Mouse (Mus musculus) liver, postnatal 0 days (tissue): Measurements from ENCODE around the gene Vipr2. TPM values are rescaled to one million over a fixed set of nuclear protein-coding genes. Genes with fewer than 3 reads are reported as not detected.
A peak's percentile ranks its signal among the peaks of the same experiment; 100 is the strongest.

Source experiments
- ATAC-seq: fragments of 200-750 bp; cut with Nextera tagmentation; 2 replicates; pipeline ENCODE4 v1.8.0; 2017; ENCODE audit warnings: mild to moderate bottlenecking, moderate library complexity
- DNase-seq: peaks from one replicate; pipeline ENCODE4 v3.0.0-alpha.2; 2016
- H3K27ac ChIP-seq: fragments of 300-500 bp; sonication (generic); 2 replicates; pipeline ENCODE4 v1.5.1; 2014; ENCODE audit warnings: antibody characterized with exemption, moderate library complexity, mild to moderate bottlenecking, low read depth
- H3K27me3 ChIP-seq: fragments of 300-500 bp; sonication (generic); 2 replicates; pipeline ENCODE4 v1.6.1; 2014; ENCODE audit warnings: low read length, control low read depth, mixed read lengths; ENCODE audit not compliant: insufficient read depth
- H3K36me3 ChIP-seq: fragments of 300-500 bp; sonication (generic); replicated peaks from 2 replicates; pipeline ENCODE4 v1.6.1; 2014; ENCODE audit warnings: mild to moderate bottlenecking, control low read depth, low read length, moderate library complexity, mixed read lengths; ENCODE audit not compliant: insufficient read depth
- H3K4me1 ChIP-seq: fragments of 300-500 bp; sonication (generic); 2 replicates; pipeline ENCODE4 v1.6.1; 2014; ENCODE audit warnings: antibody characterized with exemption, mild to moderate bottlenecking, control low read depth; ENCODE audit not compliant: insufficient read depth
- H3K4me2 ChIP-seq: fragments of 300-500 bp; sonication (generic); 2 replicates; pipeline ENCODE4 v1.6.1; 2014; ENCODE audit warnings: low read depth, mild to moderate bottlenecking, low read length, moderate library complexity, mixed read lengths
- H3K4me3 ChIP-seq: fragments of 300-500 bp; sonication (generic); 2 replicates; pipeline ENCODE4 v1.5.1; 2014; ENCODE audit warnings: low read depth, low read length
- H3K9ac ChIP-seq: fragments of 300-500 bp; sonication (generic); replicated peaks from 2 replicates; pipeline ENCODE4 v1.6.1; 2014; ENCODE audit warnings: mild to moderate bottlenecking, moderate library complexity
- H3K9me3 ChIP-seq: fragments of 300-500 bp; sonication (generic); 2 replicates; pipeline ENCODE4 v1.6.1; 2016; ENCODE audit warnings: mild to moderate bottlenecking, control low read depth, low read length, mixed read lengths
- CTCF ChIP-seq: sonication (generic); IDR thresholded peaks from 2 replicates; pipeline ENCODE4 v1.5.1; 2016; ENCODE audit warnings: antibody characterized with exemption, low read depth
- EP300 ChIP-seq: IDR thresholded peaks from 2 replicates; pipeline ENCODE4 v1.6.1; 2016; ENCODE audit warnings: antibody characterized with exemption, low read depth, mild to moderate bottlenecking
- WGBS: fragments of 180-500 bp; shearing (Covaris S2); extraction: QIAGEN DNeasy Blood & Tissue Kit; methylation state at CpG from one replicate; pipeline ENCODE4 v1.1.7; 2014; ENCODE audit not compliant: insufficient replicate concordance; 5-methylcytosine and 5-hydroxymethylcytosine counted together
- polyA plus RNA-seq: library from polyadenylated mRNA; unstranded; fragments of >200 nt; fragmentation: Nextera tagmentation; extraction: Ambion mirVana; gene quantifications from 2 replicates; pipeline ENCODE4 v1.2.1, GENCODE M21; 2015

Gene Vipr2
- polyA plus RNA-seq, 1 experiment from 2014 or later, result 0.26 TPM

DNA sequence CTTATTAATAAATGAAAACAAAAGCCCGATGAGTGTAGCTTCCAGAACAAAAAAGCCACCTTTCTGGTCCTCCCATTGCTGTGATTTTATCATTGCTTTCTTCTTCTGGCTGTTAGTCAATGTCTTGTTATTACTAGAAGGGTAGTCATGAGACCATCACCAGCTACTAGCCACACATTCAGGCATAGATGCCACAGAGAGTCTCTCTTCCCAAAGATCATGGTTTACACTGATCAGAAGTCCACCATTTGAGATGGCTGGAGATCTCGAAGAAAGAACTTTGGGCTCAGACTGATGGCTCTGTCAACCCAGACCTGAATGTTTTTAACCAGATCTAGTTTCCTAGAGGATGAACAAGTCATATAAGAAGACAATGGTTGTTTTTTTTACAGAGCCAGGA, 38.3 kb downstream of the Vipr2 start:
- 77% methylated on average over 2 of the region's 2 CpGs for WGBS
- H3K4me3 ChIP-seq, result no peak overlapping the region
- H3K4me2 ChIP-seq, result no peak overlapping the region
- no peak overlapping the region for H3K27ac ChIP-seq
- TF ChIP-seq CTCF (no peak), EP300 (no peak)
- H3K9ac ChIP-seq, result no peak overlapping the region
- no peaks in the 10 kb centered on the region for H3K9me3 ChIP-seq
- no peaks in the 10 kb centered on the region for H3K36me3 ChIP-seq
- H3K4me1 ChIP-seq, result no peaks in the 10 kb centered on the region; the same call in 1 of the 2 replicates
- no peak for DNase-seq
- H3K27me3 ChIP-seq, result no peaks in the 10 kb centered on the region
- ATAC-seq, result no peak

DNA sequence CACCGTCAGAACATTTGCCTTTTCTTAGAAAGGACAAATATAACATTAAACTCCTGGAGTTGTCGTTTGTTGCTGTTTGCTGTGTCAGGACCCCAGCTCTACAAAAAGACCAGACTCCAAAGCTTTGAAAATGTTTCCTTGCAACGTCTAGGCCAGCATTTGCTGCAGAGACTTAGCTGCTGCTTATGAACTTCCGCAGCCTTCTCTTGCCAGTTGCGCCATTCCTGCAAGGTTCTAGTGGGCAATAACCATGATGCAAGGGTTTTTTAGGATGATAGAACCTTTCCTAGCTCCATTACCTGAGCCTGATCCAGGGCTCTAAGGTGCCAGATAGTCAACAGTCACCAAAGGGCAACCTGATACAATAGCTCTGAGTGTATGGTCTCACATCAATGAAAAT, 38.9 kb downstream of the Vipr2 start:
- no peak for ATAC-seq
- H3K36me3 ChIP-seq, result no peaks in the 10 kb centered on the region
- no peaks in the 10 kb centered on the region; the same call in 1 of the 2 replicates for H3K4me1 ChIP-seq
- no peak overlapping the region for H3K4me2 ChIP-seq
- H3K27ac ChIP-seq, result no peak overlapping the region
- TF ChIP-seq EP300 (no peak), CTCF (no peak)
- H3K9ac ChIP-seq, result no peak overlapping the region
- WGBS, result 62% methylated on average over 5 of the region's 5 CpGs
- H3K4me3 ChIP-seq, result no peak overlapping the region
- H3K9me3 ChIP-seq, result no peaks in the 10 kb centered on the region
- DNase-seq, result no peak
- H3K27me3 ChIP-seq, result no peaks in the 10 kb centered on the region

DNA sequence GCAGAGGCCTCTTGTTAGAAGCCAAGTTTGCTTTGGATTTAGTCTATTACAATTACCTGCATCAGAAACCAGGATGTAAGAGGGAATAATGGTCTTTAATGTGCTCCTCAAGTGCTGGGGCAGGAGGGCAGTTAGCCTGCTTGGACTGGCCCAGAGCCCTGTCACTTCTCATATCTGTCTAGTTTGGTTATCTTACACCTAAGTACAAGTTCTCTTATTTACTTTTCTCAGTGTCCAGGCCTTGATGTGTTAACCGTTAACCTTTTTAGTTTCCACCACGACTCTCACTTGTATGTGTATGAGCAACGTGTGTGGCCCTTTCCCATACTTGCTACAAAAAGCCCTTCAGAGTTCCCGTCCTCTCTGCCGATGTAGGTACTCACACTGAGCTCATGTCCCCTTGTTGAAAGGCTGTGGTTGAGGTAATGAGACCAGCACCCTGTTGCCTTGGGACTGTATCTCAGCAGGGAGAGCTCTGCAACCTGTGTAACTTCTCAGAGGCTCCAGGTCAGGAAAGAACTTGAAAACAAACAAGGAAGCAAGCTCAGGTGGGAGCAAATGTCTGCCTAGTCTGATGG, 39.9 kb downstream of the Vipr2 start:
- Histone ChIP-seq H3K27me3 (no peaks in the 10 kb centered on the region), H3K4me2 (no peak overlapping the region), H3K9ac (no peak overlapping the region), H3K27ac (no peak overlapping the region), H3K9me3 (no peaks in the 10 kb centered on the region), H3K4me3 (no peak overlapping the region), H3K36me3 (no peaks in the 10 kb centered on the region), H3K4me1 (no peaks in the 10 kb centered on the region; the same call in 1 of the 2 replicates)
- no peak for DNase-seq
- ATAC-seq, result peak; percentile 19; the same call in 1 of the 2 replicates
- WGBS, result 54% methylated on average over 5 of the region's 5 CpGs
- TF ChIP-seq EP300 (no peak), CTCF (no peak)

DNA sequence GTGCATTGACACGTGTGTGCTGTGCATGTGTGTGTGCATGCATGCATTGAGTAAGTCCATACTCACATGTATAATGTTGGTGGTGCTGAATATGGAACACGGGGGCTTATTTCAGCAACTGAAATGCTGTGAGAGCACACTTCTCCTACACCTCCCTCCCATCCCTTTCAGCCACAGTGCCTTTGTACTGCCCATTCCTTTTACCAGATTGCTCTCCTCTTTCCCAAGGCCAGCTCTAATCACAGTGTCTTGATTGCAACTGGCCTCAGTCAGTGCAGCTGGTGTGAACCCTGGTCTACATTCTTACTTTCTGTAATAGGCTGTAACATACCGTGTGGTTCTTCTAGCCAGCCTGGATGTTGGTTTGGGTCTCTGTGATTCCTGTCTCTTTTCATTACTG, 41.5 kb downstream of the Vipr2 start:
- ATAC-seq, result no peak
- Histone ChIP-seq H3K27ac (no peak overlapping the region), H3K27me3 (no peaks in the 10 kb centered on the region), H3K36me3 (no peaks in the 10 kb centered on the region), H3K4me3 (no peak overlapping the region), H3K9me3 (no peaks in the 10 kb centered on the region), H3K4me1 (no peaks in the 10 kb centered on the region; the same call in 1 of the 2 replicates), H3K9ac (no peak overlapping the region), H3K4me2 (no peak overlapping the region)
- 67% methylated on average over 3 of the region's 3 CpGs for WGBS
- DNase-seq, result no peak
- no peak for TF ChIP-seq CTCF
- no peak for TF ChIP-seq EP300

DNA sequence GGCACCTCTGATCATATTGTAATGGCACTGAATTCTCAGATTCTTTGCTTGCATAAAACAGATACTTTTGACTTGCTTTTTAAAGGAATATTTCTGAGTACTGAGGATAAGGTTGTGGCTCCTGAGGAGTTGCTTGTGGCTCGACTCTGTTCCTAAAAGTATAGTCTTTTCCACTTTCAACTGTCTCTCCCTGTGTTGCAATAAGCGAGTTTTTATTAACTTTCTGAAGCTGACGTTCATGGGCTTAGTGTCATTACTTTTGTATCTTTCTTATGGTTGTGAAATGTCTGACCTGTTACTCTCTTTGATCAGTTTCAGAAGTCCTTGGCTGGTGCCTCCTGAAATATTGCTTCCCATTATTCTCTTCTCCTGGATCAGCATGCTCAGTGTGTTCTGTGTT, 46.3 kb downstream of the Vipr2 start:
- 51% methylated on average over 3 of the region's 3 CpGs for WGBS
- no peak for ATAC-seq
- no peak overlapping the region for H3K4me2 ChIP-seq
- no peaks in the 10 kb centered on the region for H3K9me3 ChIP-seq
- H3K27me3 ChIP-seq, result no peaks in the 10 kb centered on the region
- no peak overlapping the region for H3K4me3 ChIP-seq
- TF ChIP-seq CTCF, result no peak
- no peak for TF ChIP-seq EP300
- no peak for DNase-seq
- H3K4me1 ChIP-seq, result no peaks in the 10 kb centered on the region
- no peaks in the 10 kb centered on the region for H3K36me3 ChIP-seq
- no peak overlapping the region for H3K27ac ChIP-seq
- H3K9ac ChIP-seq, result no peak overlapping the region

DNA sequence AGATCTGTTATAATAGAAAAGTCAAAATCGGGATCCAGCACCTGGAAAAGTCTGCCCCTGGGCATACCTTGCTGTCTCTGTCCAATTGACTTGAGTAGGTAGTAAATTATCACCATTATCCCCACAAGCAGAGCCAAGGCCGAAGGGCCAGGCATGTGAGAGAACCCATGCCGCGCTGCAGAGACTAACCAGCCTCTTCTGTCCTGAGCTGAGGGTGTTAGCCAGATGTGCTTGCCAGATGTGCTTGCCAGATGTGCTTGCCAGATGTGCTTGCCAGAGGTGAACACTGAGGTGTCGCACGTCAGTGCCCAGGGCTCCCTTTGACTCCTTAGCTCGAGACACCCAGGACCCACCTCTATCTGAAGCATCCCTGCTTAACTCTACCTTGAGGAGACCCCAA, 53.4 kb downstream of the Vipr2 start:
- H3K27ac ChIP-seq, result no peak overlapping the region
- WGBS, result 78% methylated on average over 7 of the region's 7 CpGs
- H3K4me3 ChIP-seq, result no peak overlapping the region
- no peaks in the 10 kb centered on the region for H3K27me3 ChIP-seq
- DNase-seq (no peak), ATAC-seq (no peak)
- no peak for TF ChIP-seq EP300
- no peak for TF ChIP-seq CTCF
- H3K4me1 ChIP-seq, result no peaks in the 10 kb centered on the region
- no peak overlapping the region for H3K4me2 ChIP-seq
- no peak overlapping the region for H3K9ac ChIP-seq
- H3K36me3 ChIP-seq, result no peaks in the 10 kb centered on the region
- H3K9me3 ChIP-seq, result no peaks in the 10 kb centered on the region
